Mouse (Mus musculus): ENCODE results near the gene Trip4.

Trip4 gene

DNA sequence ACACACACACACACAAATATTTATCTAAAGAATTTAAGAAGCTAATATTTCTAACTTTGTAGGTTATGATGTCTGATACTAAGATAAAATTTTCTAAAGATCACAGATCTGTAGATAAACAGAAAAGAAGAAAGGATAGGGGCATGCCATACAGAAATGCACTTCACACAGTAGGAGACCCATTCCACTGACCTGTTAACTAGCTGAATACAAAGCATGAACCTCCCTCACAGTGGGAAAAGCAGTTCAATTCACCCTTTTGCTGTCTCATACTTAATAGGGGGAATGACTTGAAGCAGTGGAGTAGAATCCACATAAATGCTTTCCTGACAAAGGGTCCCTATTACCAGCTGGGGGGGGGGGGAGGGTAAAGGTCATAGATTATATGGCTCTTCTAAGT is 75.0 kb downstream of the Trip4 start:
- no peak for DNase-seq

DNA sequence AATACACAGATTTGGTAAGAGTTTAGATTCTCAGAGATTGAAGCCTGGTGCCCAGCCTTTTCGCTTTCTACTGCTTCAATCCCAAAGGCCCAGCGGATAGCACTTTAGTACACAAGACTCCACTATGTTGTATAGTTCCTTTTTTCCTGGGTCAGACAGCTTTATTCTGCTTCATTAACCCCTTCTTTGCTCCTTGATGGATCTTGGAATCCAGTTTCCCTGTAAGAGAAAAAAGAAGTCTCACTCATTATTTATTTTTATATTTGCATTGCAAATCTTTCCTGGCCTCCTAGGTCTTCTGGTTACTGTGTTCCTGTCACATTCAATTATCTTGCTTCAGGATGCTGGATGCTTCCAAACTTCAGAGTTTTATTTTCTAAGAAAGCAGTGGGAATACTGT is 75.4 kb downstream of the Trip4 start:
- no peak for DNase-seq

DNA sequence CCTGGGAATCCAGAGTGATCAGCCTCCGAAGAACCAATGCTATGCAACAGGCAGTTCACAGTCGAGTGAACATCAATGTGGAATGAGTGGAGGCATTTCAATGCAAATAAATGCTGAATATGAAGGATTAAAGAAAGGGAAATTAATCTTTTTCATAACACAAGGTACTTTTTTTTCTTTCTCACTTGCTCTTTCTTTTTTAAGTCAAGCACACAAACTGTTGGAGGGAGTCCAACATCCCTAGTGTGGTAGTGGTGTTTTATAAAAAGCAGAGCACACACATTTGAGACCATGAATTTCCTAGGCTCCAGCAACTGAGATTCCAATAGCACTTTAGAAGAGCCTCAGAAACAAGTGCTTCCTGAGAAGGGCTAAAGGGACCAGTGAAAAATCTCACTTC is 76.6 kb downstream of the Trip4 start:
- no peak for DNase-seq

DNA sequence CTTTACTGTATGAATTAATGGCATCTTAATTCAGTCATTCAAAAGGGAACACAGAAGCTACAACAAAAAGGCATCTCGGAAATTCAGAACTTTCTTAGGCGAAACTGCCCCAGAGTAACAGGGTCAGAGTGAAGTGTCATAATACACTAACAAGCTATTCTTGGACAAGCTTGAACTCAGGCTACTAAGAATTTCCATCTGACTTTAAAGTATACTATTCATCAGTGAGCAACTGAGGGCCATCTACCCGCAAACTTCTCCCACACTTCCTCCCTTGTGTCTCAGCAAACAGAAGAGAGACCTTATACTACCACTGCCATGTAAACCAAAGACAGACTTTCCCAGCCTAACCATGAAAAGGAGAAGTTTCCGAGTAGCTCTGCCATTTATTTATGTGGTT is 77.4 kb downstream of the Trip4 start:
- no peak for DNase-seq

DNA sequence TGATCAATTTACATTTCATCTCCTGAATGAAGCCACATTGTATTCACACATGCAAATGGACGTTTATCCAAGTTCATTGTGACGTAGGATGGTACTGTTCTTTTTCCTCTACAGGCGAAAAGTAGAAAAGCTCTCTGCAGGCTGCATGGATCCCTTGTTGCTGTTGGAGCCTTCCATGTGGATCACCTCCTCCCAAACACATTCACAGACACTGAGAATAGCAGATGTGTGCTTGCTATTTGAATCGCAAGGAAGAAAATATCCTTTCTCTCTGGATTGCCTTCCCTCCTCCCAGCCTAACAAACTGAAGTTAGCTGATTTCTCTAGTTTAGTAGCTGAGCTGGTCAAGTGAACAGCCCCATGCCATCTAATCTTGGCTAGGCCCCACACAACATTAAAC is 78.3 kb downstream of the Trip4 start:
- DNase-seq, result no peak

DNA sequence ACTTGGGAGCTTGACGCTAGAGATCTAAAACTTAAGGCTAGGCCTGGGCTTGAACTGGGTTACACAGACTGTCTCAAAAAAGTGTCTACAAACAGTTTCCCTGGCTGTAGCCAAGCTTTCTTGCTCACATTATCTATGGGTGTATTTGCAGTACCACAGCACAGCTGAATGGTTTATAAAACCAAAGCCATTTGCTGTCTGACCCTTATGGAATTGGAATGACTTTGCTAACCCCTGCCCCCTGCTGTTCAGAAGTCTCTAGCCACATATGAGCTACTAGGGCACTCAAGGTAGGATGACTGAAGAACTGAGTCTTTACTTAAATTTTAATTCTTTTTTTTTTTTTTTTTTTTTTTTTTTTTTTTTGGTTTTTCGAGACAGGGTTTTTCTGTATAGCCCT is 79.2 kb downstream of the Trip4 start:
- peak; percentile 61 for DNase-seq

DNA sequence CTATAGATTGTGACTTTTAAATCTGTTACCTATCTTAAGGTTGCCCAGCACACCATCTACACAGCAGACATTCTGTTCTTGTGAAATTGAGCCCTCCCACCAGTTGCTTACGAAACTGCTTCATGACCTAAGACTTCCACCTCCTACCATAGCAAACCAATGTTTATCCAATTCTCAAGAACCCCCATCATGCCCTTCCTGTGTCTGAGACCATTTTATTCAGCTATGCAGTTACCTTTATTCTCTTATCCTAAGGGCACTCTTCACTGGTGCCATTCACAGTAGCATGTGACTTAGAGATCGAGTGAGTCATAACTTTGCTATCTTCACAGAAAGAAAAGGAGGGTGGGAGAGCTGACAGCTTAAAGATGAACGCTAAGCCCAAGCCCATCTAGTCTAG is 80.1 kb downstream of the Trip4 start:
- DNase-seq, result no peak

DNA sequence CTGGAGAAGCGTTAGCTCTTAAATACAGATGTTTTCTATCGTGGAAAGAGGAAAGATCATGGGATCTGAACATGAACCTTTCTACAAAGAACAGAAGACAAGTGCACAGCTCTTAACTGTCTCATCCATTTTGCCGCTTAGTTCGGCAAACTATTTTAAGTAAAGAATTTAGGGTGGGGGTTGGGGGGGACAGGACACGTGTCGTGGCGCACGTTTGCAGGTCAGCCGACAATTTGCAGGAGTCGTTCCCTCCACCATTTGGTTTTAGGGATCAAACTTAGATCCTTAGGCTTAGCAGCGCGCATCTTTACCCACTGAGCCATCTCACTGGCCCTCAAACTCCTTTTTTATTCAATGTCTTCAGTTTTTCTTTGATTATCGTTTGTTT is 80.6 kb downstream of the Trip4 start:
- DNase-seq, result peak; percentile 15

DNA sequence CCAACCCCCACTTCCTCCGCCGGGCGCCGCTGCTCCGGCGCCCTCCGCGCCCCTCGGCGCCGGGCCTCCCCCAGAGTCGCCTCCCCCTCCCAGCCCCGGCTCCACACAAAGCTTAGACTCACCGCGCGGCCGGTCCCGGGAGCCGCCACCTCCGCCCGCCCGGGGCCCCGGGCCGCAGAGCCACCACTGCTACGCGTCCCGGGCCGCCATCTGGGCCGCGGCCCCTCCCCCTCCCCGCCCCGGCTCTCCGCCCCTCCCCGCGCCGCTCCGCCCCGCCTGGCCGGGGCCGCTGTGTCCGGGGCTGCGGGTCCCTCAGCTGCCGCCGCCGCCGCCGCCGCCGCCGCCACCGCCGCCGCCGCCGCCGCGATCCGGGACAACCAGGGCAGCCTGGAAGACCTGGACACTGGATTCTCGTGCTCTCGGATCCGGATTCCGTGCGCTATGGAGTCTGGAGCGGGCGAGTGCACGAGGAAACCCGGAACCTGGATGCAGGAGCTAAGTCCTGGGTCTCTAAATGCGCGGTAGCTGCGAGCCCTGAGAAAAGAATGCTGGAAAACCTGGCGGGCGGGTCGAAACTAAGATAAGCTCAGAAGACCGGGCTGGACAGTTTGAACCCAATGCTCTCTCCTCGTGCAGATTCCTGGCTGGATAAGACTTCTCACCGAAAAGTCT is 81.1 kb downstream of the Trip4 start, which contains the start of gene Zfp609:
Zfp609 (minus strand) TSS at position 221 of the 672 bp plus-strand sequence.
- DNase-seq, result peak; percentile 96

DNA sequence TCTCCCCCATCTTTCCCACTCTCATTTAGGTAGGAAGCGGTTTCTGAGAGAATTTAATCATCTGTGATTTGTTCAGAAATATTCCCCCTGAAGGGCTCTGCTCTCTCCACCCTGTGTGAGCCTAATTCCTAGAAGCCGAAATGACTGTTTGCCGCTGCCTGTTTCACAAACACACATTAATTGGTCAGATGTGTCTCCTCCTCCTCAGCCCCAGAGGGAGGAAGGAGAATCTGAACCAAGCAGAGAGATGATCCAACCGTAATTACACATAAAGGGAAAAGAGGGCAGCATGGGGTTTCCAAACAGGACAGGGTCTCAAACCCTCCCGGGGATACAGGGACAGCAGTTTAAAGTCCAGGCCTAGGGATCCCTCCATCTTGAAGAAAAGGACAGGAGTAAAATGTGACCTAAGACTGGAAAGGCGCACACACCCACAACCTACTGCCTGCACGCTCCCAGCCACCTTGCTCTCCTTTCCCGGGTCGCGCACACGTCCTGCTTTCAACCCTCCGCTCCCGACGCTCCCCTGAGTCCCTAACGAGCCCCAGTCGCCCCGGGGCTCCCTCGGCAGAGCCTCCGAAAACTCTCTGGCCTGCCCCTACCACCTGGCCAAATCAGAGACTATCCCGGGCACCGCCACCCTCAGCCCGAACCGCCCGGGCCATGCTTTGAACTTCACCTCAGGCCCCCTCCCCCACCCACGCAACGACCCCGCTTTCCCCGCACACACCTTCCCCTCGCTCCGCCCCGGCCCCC is 81.8 kb downstream of the Trip4 start:
- DNase-seq, result peak; percentile 28

DNA sequence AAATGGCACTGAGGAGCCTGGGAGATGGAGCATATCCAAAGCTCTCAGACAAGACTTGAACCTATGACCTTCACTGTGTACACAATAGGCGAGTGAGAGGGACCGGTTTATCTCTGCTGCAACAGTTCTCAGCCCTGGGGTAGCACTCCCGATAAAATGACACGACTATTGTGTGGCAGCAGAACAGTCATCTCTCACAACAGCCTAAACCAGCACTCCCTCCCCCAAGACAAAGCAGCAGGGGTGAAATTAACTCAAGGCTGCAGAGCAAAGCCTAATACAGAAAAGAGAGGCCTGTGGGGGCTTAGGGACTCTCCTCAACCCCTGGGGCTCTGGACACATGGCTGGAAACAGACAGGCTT is 82.4 kb downstream of the Trip4 start:
- DNase-seq, result peak; percentile 16

DNA sequence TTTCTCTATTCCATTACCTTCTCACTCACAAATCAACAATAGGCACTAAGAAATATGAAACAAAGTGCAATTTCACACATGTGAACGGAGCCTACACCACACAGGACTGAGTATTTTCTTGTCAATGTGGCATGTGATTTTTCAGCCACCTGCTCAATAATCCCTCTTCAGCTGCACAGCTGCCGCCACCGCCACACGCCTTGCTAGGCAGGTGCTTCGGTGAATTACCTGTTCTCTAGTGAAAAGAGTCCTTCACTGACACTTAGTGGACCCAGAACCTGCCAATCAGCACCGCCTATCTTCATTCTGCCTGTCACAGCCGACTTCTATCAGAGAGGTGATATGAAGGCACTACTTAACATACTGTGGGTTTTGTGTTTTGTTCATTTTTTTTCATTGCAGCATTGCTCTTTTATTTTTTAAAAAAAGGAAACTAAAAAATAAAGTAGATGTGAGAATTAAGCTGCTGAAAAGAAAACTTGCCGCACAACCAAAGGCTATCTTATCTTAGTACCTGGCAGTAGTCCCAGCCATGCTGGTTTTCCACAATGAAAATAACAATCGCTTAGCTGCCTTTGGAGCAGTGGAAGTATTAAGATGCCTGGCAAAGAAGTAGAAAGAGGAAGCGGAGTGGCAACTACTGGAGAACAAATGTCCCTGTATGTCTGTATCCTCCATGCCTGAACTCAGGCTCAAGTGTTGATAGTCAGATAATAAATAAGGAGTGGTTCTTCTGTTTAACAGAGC is 84.7 kb downstream of the Trip4 start:
- peak; percentile 21 for DNase-seq

DNA sequence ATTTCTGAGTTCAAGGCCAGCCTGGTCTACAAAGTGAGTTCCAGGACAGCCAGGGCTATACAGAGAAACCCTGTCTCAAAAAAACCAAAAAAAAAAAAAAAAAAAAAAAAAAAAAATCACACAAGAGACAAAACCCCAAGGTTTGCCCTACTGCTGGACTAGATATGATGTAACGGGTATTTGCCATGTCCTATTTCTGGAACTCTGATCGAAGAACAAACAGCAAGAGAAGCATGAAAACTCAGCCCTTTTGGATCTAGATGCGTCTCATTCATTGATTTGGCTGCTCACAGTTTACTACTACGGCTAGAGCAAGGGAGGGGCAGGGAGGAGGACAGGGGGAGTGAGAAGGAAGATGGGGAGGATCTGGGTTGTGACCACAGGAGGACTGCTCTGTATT is 86.6 kb downstream of the Trip4 start:
- DNase-seq, result no peak

DNA sequence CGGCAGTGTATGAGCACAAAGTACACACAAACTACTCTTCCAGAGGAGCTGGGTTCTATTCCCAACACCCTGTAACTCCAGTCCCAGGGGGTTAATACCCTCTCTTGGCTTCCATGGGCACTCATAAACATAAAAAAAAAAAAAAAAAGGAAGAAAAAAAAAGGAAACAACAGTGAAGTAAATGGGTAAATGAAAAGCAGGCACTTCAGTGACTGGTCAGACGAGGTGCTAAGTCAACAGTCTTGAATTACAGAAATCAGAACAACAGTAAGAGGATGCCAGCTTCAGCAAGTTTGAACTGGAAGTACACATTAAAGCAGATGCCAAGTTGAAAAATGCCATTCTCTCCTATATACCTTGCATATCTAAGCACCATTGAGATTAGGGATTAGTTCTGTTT is 88.3 kb downstream of the Trip4 start:
- DNase-seq, result no peak

DNA sequence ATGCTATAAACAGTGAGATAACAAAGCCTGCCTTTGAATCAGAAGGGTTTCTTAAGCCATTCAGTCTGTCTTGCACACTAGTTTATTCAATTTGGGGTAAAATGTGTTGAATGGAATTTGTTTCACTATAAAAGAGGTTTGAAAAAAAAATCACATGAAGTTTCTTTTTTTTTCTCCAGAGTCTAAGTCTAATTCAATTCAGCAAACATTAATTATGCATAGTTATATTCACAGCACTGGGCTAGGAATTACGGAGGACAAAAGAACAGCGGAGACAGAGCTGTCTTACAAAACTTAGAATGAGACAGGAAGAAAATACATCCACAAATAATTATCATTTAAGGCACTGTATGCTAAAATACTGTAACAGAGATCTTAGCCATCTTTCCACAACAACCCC is 90.2 kb downstream of the Trip4 start:
- DNase-seq, result no peak

DNA sequence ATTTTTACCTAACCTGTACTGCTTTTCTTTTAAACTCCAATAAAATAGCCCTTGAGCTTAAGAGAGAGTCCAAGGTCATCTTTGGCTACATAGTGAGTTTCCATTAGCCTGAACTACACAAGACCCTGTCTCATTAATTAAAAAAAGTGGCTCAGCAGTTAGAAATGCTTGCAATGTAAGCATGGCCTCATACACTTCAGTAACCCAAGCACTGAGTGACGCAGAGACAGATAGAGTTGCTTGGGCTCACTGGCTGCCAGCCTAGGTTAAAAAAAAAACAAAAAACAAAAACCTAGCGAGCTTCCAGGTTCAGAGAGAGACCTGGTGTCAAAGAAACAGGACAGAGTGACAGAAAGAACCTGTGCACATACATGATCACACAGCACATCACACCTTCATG is 95.8 kb downstream of the Trip4 start:
- no peak for DNase-seq

DNA sequence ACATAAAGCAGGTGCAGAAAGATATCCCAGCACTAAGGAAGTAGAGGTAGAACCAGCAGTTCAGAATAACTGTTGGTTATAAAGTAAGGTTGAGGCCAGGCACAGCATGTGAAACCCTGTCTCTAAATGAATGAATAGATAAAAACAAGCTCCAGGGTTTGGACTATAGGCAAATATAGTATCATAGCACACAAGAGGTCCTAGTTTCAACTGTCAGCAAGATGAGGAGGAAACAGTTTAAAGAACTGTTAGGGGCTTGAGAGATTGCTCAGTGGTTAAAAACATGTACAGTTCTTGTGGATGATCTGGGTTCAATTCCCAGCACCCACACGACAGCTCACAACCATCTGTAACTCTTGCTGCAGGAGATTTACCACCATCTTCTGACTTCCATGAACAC is 96.8 kb downstream of the Trip4 start:
- DNase-seq, result no peak

DNA sequence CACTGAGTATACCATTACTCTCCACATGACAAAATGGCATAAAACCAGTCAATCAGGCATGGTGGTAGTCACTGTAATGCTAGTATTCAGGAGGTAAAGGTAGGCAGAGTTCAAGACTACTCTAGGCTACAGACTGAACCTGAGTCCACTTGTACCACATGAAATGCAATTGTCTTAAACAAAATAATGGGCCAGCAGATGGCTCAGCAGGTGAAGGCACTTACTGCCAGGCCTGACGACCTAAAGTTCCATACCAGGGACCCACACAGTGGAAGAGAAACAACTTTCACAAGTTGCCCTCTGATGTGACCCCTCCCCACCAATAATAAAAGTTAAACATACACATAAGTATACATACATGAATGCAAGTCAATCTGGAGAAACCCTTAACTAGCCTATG is 100.8 kb downstream of the Trip4 start:
- no peak for DNase-seq

DNA sequence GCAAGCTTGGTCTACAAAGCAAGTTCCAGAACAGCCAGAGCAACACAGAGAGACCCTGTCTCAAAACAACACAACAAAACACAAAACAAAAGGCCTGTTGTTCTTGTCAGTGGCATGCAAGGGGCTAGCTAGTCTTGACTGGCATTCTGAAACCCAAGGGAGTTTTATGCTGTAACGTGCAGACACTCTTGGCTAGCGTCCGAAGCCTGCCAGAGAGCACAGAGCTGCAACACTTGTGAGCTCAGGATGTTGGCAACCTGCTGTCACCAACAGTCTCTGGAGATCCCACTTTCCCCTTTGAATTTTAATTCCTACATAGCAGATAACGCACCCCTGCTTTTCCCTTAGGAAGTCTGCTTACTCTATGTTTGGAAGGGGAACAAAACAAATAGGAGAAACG is 101.3 kb downstream of the Trip4 start:
- no peak for DNase-seq

DNA sequence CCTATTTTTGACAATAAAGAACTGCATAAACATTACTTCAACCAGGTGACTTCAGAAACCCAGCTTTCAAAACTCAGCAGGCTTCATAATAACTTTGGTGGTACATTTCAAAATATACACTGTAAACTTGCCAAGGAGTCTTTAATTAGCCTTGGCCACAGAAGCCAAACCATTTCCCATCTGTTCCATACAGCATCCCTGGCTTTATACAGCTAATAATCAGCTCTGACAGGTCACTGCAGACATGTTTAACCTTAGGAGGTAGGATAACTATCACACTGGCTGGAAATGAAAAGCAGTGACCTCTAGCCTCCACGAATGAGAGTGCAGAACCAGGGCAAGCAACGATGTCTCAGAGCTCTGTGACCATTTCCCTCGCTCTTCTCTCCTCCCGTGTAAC is 108.8 kb downstream of the Trip4 start:
- DNase-seq, result no peak

DNA sequence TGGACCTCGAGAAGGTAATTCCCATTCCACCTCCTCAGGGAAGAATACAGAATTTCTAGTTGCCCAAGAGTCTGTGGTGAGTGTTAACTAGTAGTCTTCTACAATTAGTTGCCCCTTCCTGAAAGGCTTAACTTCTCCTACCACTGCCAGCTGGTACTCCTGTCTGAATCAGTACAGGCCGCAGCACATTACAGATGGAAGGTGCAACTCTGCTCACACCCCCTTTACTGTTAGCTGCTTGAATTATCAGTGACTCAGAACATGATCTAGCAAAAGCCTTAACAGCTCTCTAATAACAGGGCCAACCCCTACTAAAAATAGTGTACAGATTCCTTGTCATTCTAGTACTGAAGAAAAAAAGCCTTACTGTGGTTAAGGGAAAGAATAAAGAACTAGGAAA is 112.9 kb downstream of the Trip4 start:
- no peak for DNase-seq

DNA sequence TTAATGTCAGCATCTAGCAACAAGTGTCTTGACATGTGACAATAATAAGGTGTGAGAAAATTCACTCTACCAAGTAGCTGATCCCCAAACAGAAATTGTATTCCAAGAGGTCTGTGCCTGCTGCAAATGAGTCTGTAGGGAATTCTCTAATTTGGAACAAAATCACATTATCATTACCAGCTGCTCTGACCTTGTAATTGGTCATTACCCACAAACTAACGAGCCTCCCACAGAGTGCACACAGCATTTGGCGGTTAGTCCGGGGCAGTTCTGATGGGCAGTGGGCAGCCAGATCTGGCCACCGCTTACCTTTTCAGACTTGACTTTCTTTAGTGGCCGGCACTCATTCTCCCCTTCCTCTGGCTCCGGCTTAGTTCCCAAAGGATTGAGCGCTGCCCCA is 114.3 kb downstream of the Trip4 start:
- no peak for DNase-seq

DNA sequence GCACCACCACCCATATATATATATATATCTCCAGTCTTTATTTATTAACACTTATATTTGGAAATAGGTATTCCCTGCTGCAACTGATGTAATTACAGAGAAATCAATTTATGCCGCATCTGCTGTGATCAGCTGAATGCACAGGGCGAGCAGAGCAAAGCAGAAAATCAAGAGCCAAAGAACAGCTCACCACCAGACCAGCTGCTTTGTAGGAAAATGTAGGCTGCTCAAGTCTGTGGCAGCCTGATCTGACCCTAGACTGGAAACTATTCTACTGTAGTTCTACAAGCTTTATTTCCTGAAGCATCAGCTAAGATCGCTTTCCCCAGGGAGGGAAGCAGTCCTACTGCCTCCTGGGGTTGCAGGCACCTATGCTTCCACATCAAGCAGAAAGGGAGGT is 115.1 kb downstream of the Trip4 start:
- DNase-seq, result no peak

DNA sequence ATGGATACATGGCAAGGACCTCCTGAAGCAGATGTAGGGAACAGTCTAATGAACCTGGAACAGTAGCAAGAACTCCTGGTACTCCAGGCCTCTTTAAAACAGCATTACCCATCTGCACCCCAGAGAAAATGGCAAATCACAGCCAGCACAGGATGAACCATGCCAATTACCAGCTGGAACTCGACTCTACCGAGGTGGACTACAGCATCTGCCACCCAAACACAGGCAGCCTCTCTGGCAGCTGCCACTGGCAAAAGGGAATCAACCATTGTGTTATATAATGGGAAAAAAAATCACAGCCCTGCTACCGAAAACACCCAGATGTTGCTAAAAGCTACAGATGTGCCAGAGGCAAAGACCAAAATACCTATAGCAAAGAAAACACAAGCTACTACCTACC is 115.5 kb downstream of the Trip4 start:
- no peak for DNase-seq
